Mouse (Mus musculus): ENCODE data around the gene Prkar2a. TPM values are rescaled to one million over a fixed set of nuclear protein-coding genes. Genes with fewer than 3 reads are reported as not detected.

The Prkar2a gene
- polyA plus RNA-seq, 1 experiment: 0.02 TPM

GRCm38 (mm10) chr9:108761561-108761960, 72.4 kb downstream of the Prkar2a start:
- TF ChIP-seq GATA1 (IDR thresholded peaks at IDR 0.05; ENCODE audit: low read length): no peak

- no peak for TF ChIP-seq GATA1 (IDR thresholded peaks at IDR 0.05; ENCODE audit: low read length)
These were observed 75.9 kb downstream of the Prkar2a start for GRCm38 (mm10) chr9:108764971-108765370.

GRCm38 (mm10) chr9:108776614-108777013, 87.5 kb downstream of the Prkar2a start:
- no peak for TF ChIP-seq GATA1 (IDR thresholded peaks at IDR 0.05; ENCODE audit: low read length)

GRCm38 (mm10) chr9:108777276-108777675, 88.2 kb downstream of the Prkar2a start:
- no peak for TF ChIP-seq GATA1 (IDR thresholded peaks at IDR 0.05; ENCODE audit: low read length)

- no peak for TF ChIP-seq GATA1 (IDR thresholded peaks at IDR 0.05; ENCODE audit: low read length)
These were observed 91.8 kb downstream of the Prkar2a start for GRCm38 (mm10) chr9:108780959-108781358.

- no peak for TF ChIP-seq GATA1 (IDR thresholded peaks at IDR 0.05; ENCODE audit: low read length)
These were observed 92.8 kb downstream of the Prkar2a start for GRCm38 (mm10) chr9:108781891-108782290.

GRCm38 (mm10) chr9:108782836-108783547, 93.9 kb downstream of the Prkar2a start:
- no peak for TF ChIP-seq GATA1 (IDR thresholded peaks at IDR 0.05; ENCODE audit: low read length)

- no peak for TF ChIP-seq GATA1 (IDR thresholded peaks at IDR 0.05; ENCODE audit: low read length)
These were observed 94.7 kb downstream of the Prkar2a start, which contains the start of gene Ip6k2 for GRCm38 (mm10) chr9:108783548-108784463. Gene Ip6k2 (plus strand): TSS chr9:108783796.

- TF ChIP-seq GATA1 (IDR thresholded peaks at IDR 0.05; ENCODE audit: low read length): no peak
These were observed 96.3 kb downstream of the Prkar2a start for GRCm38 (mm10) chr9:108785416-108785815.

GRCm38 (mm10) chr9:108786494-108786893, 97.4 kb downstream of the Prkar2a start:
- TF ChIP-seq GATA1 (IDR thresholded peaks at IDR 0.05; ENCODE audit: low read length): no peak

GRCm38 (mm10) chr9:108787080-108787479, 98.0 kb downstream of the Prkar2a start:
- no peak for TF ChIP-seq GATA1 (IDR thresholded peaks at IDR 0.05; ENCODE audit: low read length)

- no peak for TF ChIP-seq GATA1 (IDR thresholded peaks at IDR 0.05; ENCODE audit: low read length)
These were observed 99.6 kb downstream of the Prkar2a start for GRCm38 (mm10) chr9:108788713-108789112.

GRCm38 (mm10) chr9:108792307-108792706, 103.2 kb downstream of the Prkar2a start:
- no peak for TF ChIP-seq GATA1 (IDR thresholded peaks at IDR 0.05; ENCODE audit: low read length)

GRCm38 (mm10) chr9:108792730-108793129, 103.6 kb downstream of the Prkar2a start:
- TF ChIP-seq GATA1 (IDR thresholded peaks at IDR 0.05; ENCODE audit: low read length): no peak

- no peak for TF ChIP-seq GATA1 (IDR thresholded peaks at IDR 0.05; ENCODE audit: low read length)
These were observed 106.2 kb downstream of the Prkar2a start for GRCm38 (mm10) chr9:108795281-108795680.

GRCm38 (mm10) chr9:108795762-108796161, 106.6 kb downstream of the Prkar2a start:
- no peak for TF ChIP-seq GATA1 (IDR thresholded peaks at IDR 0.05; ENCODE audit: low read length)

All from G1E-ER4 (cell line).